Mouse (Mus musculus) forelimb bud, embryonic 11.5 days (tissue): Measurements from ENCODE around the gene Rfc4.

Experiments
- DNase-seq: peaks from one replicate; pipeline ENCODE4 v3.0.0-alpha.2; 2012; ENCODE audit warnings: low read depth, low spot score

Gene Rfc4

DNA sequence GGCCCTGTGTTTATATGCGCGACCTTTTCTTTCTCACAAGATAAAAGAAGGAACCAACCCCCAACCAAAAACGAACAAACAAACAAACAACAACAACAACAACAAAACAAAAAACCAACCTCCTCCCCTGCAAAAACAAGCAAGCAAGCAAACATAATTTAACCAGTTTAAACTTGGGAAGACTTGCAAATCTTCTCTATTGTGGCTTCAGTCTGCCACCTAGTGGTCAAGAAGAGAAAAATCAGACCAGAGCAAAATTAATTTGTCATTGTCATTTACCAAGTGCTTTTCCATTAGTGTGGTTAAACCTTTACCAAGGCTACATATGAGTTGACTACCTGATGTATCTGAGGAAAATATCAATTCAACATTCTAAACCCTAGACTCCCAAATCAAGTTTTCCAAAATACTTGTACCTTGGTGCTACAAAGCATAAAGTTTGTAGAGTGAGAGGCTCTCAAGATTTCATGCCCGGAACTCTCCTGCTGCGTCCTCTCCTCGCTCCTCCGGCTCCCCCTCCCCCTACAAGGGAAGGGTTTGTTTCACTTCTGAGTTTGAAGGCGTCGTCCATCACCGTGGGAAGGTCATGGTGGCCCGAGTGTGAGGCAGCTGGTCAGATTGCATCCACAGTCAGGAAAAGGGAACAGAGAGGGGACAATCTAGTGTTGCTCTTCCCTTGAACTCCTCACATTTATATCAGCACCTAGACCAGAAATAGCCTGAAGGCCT lies 8.0 kb upstream of the Rfc4 start:
- DNase-seq = peak; percentile 55

DNA sequence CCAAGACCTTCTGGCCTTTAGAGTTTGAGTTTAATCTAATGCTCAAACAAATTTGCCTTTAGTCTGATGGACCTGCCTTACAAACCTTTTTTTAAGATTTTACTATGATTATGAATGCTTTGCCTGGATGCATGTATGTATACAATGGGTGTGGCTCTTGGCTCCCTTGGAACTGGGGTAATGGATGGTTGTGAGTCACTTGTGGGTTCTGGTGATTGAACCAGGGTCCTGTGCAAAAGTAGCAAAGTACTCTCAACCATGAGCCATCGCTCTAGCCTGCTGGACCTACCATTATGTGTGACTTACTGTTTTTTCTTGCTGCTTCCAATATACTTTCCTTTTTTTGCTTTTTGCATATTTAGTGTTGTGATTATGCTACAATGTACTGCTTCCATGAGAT lies 4.8 kb upstream of the Rfc4 start:
- DNase-seq = no peak

DNA sequence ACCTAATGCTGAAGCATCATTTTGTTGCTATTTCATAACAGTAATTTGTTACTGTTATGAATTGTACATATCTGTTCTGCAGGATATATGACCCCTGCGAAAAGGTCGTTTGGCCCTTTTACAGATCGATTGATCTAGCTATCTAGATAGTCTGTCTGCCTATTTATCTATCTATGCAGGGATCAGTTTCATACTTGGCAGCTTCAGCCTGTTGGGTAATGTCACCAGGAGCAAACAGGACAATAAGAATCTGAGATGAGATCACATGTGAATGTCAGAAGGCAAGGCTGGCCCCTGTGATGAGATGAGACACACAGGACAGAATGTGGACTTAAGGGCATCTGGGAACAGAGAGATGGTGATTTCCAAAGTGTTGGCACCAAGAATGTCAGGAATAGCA lies 2.8 kb upstream of the Rfc4 start:
- no peak for DNase-seq

DNA sequence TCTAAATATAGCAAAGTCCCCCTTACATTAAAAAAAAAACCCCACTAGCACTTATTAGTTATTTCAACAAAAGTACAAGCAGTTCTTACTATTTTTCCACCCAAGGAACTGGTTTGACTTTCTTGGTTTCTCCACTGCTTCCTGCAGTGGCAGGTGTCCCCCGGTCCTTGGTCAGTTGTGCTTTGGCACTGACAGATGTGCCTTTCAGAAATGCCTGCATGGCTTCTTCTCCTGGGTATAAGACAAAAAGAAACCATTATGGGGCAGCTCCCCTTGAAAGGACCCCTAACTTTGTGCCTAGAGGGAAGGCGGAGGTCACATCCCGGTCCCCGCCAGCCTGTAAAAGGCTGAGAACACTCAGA lies 245 bp downstream of the Rfc4 start:
- DNase-seq = no peak

DNA sequence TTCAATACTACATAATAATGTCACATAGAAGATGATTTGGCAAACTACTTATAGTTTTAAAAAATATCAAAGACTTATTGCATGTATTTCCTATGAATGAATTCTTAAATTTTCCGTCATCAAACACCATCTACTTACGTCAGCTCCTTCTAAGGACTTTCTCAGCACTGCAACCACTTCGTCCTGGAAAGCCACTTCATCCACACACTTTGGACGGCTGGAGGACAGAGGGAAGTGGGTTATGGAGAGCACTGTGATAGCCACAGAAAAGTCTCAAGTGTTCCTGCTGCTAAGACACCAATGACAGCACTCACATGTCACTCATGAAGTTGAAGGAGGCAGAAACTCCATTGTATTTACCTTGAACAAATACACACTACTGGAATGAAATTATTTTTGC lies 3.1 kb downstream of the Rfc4 start:
- no peak for DNase-seq

DNA sequence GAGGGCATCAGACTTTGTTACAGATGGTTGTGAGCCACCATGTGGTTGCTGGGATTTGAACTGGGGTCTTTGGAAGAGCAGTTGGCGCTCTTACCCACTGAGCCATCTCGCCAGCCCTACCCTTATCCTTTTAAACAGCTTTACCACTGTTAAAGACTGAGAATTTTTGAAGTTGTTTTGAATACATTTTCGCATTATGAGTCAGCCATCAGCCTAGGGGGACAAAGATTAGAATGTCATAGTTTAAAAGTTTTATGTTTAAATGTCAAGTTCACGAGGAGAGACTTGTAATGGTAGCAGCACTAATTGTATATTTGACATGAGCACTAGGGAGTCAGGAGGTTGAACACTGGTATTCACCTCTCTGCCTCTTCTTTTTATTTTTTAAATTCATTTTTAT lies 4.4 kb downstream of the Rfc4 start:
- DNase-seq = no peak

DNA sequence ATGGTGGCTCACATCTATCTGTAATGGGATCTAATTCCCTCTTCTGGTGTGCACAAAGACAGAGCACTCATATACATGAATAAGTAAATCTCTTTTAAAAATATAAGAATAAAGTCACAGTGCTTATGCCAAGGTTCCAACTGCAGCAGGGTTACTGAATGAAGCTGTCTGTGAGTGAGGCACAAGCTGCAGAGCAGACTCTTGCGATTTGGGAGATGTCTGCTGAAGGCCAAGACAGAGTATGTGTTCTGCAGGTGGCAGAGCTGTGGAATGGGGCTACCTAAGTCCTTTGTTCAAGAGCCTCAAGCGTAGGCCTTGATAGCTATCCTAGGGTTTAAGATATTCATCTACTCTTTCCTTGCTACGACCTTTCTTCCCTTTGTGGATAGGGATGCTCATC lies 5.1 kb downstream of the Rfc4 start:
- no peak for DNase-seq

DNA sequence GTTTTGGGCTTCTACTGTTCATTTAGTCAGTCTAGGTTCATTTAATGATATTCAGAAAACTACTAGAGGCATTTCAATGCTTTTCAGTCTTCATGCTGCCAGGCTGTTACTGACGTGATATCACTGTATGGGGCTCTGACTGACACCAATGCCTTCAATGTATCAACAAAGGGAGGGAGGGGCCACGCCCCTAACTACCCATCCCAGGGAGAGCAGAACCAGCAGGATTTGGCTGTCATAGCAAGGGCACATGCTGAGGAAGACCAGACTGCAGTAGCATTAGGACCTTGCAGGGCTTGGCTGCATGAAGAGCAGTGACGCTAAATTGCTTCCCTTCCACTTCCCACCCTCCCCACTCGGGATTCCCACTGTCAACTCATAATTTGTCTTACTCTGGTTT lies 10.4 kb downstream of the Rfc4 start:
- DNase-seq = no peak

DNA sequence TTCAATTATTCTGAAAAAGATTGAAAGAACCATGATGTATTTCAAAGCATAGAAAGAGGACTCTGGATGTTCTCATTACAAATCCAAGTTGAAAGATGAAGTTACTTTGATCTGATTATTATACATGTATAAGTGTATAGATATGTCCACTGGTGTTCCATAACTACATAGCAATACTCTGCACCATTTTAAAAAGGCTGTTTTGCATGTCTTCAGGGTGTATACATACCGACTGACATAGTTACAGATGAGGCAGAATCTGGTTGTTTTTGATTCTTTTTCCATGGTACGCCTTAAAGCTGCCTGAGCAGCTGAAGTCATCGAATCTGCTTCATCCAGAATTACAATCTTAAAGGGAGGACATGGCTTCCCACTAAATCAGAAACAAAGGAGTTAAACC lies 12.1 kb downstream of the Rfc4 start:
- no peak for DNase-seq

DNA sequence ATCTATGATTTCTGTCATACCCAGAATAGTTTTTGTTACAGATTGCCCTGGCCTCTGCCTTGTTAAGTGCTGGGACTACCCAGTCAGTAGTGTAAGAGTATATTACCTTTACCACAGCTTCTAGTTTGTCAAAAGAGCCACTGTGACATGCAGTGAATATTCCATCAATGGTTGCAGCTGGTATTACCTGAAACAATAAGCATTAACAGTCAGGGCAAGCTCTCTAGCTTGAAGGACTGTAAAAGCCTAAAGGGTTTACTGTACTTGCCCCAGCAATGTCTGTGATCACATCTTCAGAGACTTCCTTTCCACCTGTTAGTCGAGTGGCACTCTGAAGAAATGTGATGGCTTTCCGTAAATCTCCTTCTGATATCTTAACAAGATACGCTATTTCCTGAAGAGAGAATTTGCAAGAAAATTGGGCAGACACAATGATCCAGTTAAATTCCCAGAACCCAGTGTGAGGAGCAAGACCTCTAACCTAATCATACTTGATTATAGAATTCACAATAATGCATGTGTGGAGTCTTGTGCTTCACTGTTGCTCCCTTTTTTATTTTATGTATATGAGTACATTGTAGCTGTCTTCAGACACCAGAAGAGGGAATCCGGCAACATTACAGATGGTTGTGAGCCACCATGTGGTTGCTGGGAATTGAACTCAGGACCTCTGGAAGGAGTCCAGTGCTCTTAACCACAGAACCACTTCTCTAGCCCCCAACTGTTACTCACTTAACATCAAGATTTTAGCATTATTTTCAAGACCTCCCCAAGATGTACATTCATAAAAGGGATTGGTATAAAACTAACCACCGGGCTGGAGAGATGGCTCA lies 13.0 kb downstream of the Rfc4 start:
- peak; percentile 31 for DNase-seq

DNA sequence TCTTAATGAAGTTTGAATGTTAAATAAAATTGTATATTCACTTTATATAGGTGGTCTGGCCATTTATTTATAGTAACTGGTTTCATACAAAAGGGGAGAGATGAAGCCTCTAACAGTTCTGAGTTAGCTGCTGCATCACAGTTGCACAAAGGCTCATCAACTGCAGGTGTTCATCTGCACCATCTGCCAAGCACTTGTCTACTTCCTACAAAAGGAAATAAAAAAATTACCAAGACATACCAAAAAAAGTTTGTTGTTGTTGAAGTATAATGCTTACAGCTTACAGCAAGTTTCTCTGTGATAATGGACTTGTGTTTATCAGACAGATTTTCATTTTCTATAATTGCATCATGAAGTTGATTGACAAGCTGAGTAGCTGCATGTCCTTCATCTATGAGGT lies 13.6 kb downstream of the Rfc4 start:
- no peak for DNase-seq

DNA sequence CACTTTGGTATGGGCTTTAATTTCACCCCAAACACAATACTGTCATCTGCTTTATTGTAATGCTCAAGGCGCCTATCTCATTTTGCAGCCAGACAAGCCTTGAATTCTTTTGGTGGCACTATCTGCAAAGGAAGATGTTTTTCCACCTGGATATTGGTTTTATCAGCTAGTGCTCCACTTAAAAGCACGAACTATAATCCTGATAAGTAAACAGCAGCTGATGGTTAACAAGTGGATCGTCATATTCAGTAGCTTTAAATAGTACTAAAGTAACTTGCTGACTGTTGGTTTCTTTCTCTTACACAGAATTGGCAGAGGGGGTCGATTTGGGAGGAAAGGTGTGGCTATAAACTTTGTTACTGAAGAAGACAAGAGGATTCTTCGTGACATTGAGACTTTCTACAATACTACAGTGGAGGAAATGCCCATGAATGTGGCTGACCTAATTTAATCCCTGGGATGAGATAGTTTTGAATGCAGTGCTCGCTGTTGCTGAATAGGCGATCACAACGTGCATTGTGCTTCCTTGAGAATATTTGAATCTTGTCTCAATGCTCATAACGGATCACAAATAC lies 14.6 kb downstream of the Rfc4 start:
- no peak for DNase-seq

DNA sequence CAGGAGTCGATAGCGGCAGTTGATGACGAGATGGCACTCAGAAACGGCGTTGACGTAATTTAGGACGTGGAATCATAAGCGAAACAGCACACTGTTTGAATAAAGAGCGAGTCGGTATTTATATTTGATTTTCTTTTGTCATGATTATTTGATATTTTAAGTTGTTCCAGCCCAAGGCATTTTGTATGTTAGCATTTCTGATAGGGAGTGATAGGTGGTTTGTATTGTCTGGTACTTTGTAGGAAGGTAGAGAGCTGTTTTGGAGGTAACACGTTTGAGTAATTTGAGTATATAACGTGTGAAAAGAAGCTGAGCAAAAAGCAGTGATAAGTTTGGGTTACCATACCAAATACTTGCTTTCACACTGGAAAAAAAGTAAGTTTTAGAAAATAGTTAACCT lies 15.2 kb downstream of the Rfc4 start:
- DNase-seq = no peak

DNA sequence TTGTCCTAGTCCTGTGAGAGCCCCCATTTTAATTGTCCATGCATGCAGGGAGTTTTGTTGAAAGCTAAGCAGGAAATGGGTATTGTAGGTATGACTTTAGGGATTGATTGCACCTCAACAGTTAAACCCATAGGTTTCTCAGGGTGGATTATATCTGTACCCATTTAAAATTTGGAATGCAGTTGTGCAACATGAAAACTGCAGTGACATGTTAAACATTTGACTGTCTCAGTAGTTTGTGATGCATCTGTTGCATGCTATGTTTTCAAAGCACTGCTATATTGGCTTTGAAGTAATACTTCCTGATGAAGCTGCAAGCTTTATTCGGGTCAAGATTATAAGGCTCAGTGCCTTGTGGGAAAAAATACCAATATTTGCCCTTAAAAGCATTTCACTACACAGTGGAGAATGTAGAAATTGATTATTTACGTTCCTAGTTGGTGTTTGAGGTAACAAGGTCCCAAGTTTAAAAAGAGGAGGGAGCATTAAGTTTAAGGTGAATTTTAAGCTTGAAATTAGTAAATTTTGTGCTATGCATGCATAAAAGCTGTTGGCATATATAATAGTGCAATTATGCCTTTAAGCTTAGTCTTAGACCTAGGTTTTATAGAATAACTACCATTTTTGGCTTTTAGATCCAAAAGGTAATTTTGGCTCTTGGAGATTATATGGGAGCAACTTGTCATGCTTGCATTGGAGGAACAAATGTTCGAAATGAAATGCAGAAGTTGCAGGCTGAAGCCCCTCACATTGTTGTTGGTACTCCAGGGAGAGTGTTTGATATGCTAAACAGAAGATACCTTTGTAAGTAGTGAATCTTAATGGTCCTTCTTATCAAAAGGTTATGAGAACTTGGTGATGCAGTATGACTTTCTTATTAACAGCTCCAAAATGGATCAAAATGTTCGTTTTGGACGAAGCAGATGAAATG lies 17.9 kb downstream of the Rfc4 start:
- no peak for DNase-seq

DNA sequence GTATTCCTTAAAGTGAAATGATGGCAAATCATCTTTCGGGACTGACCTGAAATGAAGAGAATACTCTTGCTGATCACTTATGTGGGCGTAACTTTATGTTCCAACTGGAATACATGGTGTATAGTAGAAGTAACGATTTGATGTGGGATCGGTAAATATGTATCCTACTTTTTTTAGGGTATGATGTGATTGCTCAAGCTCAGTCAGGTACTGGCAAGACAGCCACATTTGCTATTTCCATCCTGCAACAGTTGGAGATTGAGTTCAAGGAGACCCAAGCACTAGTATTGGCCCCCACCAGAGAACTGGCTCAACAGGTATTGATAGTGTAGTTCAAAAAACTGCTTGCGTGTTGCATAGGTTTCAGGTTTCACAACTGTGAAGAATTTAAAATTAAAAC lies 18.6 kb downstream of the Rfc4 start:
- DNase-seq = no peak

DNA sequence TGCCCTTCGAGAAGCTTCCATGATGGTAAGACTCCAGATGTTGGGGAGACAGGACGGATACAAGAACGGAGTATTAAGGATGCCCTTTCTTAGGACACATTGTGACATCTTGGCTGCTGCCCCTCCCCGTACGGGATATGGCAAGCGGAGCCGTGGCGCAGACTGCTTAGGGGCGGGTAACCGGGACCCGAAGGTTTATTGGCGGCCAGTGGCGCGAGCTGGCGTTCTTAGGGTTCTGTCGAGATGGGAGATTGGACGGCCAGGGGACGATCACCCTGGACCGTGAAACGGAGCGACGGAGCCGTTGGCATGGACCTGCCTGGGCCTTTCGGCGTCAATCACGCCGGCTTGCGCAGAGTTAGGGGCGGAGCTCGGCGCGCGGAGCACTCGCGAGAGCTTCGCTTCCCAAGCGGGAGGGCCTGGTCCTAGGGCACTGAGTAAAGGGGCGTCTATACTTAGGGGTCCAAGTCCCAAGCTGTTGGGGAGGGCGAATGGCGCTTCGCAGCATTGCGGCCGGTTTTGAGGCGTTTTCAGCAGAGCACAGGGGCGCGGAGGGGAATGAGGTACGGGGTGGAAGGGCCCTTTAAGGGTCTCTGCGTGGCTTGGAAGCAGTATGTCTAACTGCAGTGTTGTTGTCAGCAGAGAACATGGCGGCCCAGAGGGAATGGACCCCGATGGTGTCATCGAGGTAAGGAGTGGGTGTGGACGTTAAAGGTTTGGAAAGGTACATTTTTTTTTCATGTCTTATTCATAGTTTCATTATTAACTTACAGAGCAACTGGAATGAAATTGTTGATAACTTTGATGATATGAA lies 19.4 kb downstream of the Rfc4 start:
- DNase-seq = peak; percentile 80

DNA sequence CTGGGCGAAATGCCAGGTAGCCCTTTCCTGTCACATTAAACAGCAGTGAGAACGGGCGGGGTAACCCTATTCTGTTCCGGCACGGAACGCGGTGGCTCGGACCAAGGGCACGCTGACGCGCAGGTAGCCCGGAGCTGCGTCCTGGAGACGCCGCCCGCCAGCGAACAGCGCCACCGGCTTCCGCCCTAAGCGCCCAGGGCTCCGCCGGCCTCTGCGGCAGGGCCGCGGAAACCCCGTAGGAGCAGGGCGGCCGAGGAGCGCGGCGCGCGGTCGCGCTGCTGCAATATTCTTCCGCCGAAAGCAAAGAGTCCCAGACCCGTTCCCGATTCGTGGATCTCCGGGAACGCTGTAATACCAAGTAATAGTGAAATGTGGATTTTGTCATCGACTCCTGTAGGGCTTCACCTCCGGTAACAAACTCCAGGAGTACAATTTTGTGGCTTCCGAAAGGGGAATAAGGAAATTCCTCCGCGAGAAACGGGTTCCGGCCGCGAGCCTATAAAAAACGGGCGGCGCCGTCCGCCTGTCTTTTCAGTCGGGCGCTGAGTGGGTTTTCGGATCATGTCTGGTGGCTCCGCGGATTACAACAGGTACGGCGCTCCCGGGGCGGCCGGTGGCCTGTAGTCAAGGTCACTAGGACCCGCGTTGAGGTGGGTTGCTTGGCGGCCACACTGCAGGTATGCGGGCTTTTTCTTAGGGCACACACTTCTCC lies 20.1 kb downstream of the Rfc4 start, which contains the start of gene Eif4a2:
Eif4a2 (plus strand) TSS at position 214 of the 712 bp plus-strand sequence.
- peak; percentile 94 for DNase-seq

DNA sequence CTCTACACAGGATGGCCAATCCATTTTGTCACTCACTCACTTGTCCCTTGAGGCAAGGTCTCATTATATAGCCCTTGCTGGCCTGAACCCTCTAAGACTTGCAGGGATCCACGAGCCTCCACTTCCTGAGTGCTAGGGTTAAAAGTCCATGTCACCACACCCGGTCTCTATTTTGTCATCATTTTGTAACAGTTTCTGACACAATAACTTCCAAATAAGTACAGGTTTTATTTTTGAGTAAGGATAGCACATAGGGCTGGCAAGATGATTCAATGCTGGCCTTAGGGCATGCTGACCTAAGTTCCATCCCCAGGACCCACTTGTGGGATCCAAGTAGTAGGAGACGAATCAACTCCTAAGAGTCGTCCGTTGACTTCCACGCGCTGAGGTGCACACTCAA lies 21.4 kb downstream of the Rfc4 start:
- DNase-seq = no peak

DNA sequence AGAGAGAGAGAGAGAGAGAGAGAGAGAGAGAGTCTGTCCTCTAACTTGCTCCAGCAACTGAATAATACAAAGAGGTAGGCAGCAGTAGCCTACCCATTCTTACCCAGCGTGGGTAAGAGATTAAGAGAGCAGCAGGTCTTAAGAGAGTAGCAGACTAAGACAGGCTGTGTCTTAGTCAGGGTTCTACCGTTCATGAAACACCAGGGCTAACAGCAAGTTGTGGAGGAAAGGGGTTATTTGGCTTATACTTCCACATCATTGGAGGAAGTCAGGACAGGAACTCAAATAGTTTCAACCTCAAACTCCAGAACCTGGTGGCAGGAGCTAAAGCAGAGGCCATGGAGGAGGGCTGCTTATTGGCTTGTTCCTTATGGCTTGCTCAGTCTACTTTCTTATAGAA lies 23.7 kb downstream of the Rfc4 start:
- DNase-seq = no peak

DNA sequence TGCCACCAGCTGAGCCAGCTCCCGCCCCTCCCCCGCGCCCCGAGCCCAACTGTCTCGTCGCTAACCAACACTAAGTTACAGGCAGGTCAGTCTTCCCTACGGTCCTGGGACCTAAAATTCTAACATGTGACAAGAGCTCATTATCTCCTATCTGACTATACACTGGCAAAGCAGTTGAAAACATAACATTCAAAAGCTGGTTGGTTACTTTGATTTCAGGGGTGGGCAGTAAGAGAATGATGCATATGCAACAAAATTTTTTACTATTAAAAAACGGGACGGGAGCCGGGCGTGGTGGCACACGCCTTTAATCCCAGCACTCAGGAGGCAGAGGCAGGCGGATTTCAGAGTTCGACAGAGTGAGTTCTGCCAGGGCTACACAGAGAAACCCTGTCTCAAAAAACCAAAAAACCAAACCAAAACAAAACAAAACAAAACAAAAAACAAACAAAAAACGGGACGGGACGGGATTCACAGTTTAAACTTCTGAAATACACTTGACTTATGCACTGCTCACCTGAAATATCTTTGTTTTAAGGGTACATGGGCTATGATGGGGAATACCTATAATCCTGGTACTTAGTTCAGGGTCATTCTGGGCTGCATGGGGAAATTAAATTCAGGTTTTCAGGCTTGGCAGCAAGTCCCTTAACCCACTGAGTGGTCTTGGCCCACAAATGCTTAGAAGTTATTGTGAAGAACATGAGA lies 24.3 kb downstream of the Rfc4 start:
- DNase-seq = no peak
